Mouse (Mus musculus) gonadal fat pad, adult 2 months (tissue): ENCODE measurements around the gene Pla2g12b. TPM values are rescaled to one million over a fixed set of nuclear protein-coding genes. Genes with fewer than 3 reads are reported as not detected.

ENCODE experiments used
- DNase-seq: peaks from one replicate; pipeline ENCODE4 v3.0.0-alpha.2; 2012; ENCODE audit warnings: low read depth
- polyA plus RNA-seq: library from polyadenylated mRNA; depleted of rRNA; stranded (reverse); fragments of >200 nt; gene quantifications from 2 replicates; pipeline ENCODE4 v1.2.3, GENCODE M21; 2012

The Pla2g12b gene
- polyA plus RNA-seq, 1 experiment = 0.14 TPM

- no peak for DNase-seq
These were observed 10.3 kb downstream of the Pla2g12b start for GRCm38 (mm10) chr10:59413711-59414110.

- no peak for DNase-seq
These were observed 13.2 kb downstream of the Pla2g12b start for GRCm38 (mm10) chr10:59416623-59417022.

- no peak for DNase-seq
These were observed 16.1 kb downstream of the Pla2g12b start for GRCm38 (mm10) chr10:59419516-59419915.

GRCm38 (mm10) chr10:59424453-59424852 is 21.0 kb downstream of the Pla2g12b start:
- DNase-seq = no peak

- DNase-seq = peak; percentile 36
These were observed 21.9 kb downstream of the Pla2g12b start for GRCm38 (mm10) chr10:59425369-59425768.

- DNase-seq = no peak
These were observed 22.9 kb downstream of the Pla2g12b start for GRCm38 (mm10) chr10:59426371-59426770.

- no peak for DNase-seq
These were observed 26.1 kb downstream of the Pla2g12b start for GRCm38 (mm10) chr10:59429448-59430135.

GRCm38 (mm10) chr10:59430701-59431218 is 27.3 kb downstream of the Pla2g12b start:
- DNase-seq = no peak

GRCm38 (mm10) chr10:59435746-59436145 is 32.3 kb downstream of the Pla2g12b start:
- no peak for DNase-seq

- DNase-seq = no peak
These were observed 35.2 kb downstream of the Pla2g12b start for GRCm38 (mm10) chr10:59438651-59439050.

- no peak for DNase-seq
These were observed 36.1 kb downstream of the Pla2g12b start for GRCm38 (mm10) chr10:59439508-59439931.

GRCm38 (mm10) chr10:59440177-59440576 is 36.7 kb downstream of the Pla2g12b start:
- DNase-seq = no peak

GRCm38 (mm10) chr10:59441735-59442134 is 38.3 kb downstream of the Pla2g12b start, which contains the start of gene Oit3:
Gene Oit3 (minus strand): TSS chr10:59441778.
- DNase-seq = no peak

- no peak for DNase-seq
These were observed 39.8 kb downstream of the Pla2g12b start for GRCm38 (mm10) chr10:59443212-59443611.

- DNase-seq = no peak
These were observed 40.6 kb downstream of the Pla2g12b start for GRCm38 (mm10) chr10:59444106-59444505.

GRCm38 (mm10) chr10:59444635-59445034 is 41.2 kb downstream of the Pla2g12b start:
- DNase-seq = no peak

- DNase-seq = no peak
These were observed 43.5 kb downstream of the Pla2g12b start for GRCm38 (mm10) chr10:59446911-59447437.

GRCm38 (mm10) chr10:59447546-59447945 is 44.1 kb downstream of the Pla2g12b start:
- no peak for DNase-seq

GRCm38 (mm10) chr10:59451839-59452238 is 48.4 kb downstream of the Pla2g12b start:
- DNase-seq = peak; percentile 34

- no peak for DNase-seq
These were observed 51.2 kb downstream of the Pla2g12b start for GRCm38 (mm10) chr10:59454631-59455030.

- no peak for DNase-seq
These were observed 56.3 kb downstream of the Pla2g12b start for GRCm38 (mm10) chr10:59459767-59460166.

- DNase-seq = no peak
These were observed 58.8 kb downstream of the Pla2g12b start for GRCm38 (mm10) chr10:59462307-59462706.

- DNase-seq = no peak
These were observed 62.1 kb downstream of the Pla2g12b start for GRCm38 (mm10) chr10:59465546-59465945.
